Mouse (Mus musculus) megakaryocyte, embryonic 14.5 days (primary cell): ENCODE measurements around the gene Cyp4f13.

Experiments used
- FLI1 ChIP-seq: IDR thresholded peaks from 2 replicates; pipeline ENCODE4 v1.6.1; 2012; ENCODE audit warnings: low read length, inconsistent platforms, mixed read lengths
- GATA1 ChIP-seq: IDR thresholded peaks from 3 replicates; pipeline ENCODE4 v1.6.1; 2012; ENCODE audit warnings: mixed read lengths, low read length, inconsistent platforms, borderline replicate concordance

DNA sequence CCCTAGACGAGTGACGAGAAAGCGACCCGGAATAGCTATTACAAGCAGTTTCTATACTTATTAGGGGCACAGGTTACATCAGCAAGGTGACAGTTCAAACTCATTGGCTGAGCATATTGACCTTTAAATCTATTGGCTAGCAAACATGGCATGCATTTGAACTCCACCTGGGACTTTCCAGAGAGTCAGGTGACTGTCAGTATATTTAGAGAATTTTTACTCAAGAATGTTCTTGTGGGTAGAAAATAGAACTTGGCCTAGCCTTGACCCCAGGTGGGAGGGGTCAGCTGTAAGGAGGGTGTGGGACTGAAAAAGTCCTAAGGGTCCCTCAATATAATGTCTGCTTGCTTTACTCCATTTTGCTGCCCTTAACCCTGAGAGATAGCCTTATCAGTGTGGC, 51.8 kb downstream of the Cyp4f13 start:
- TF ChIP-seq GATA1, result no peak
- no peak for TF ChIP-seq FLI1
